9 mouse cellular contexts compared by ENCODE assay signal in the genomic region with DNA sequence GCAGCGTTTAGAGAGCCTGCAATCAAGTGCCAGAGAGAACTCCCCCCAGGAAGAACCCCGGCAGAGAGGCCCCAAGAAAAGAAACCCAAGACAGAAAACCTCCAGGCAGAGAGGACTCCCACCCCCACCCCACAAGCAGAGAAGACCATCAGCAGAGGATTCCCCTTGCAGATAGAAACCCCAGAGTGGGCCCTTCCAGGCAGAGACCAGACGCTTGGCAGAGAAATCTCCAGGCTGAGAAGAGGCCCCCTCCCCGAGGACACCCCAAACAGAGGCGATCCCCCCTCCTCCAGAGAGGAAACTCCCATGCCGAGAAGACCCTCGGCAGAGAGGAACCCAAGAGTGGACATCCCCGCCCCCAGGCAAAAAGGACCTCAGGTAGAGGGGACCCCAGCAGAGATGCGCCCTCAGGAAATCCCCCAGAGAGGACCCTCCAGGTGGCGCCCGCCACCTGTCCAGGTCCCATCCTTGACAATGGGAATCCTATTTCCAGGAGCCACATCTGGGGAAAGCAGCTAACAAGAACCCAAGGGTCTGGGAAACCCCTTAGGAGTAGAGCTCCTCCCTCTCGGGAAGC. TPM values are rescaled to one million over a fixed set of nuclear protein-coding genes. Genes with fewer than 3 reads are reported as not detected.
DNase-seq lines count a peak whose midpoint lies in the region; ATAC-seq and TF ChIP-seq lines count a peak whose summit lies in the region.
"Had no signal": no experiment of that assay in that cellular context is flagged by ENCODE, and none has a peak within 500 bp of the region (broad histone marks: within the 10 kb centered on the region; RNA-seq: fewer than 3 reads in every experiment).

No protein-coding gene starts in this region.

- TF ChIP-seq POLR2A in limb, embryonic 14.5 days (IDR thresholded peaks at IDR 0.05; ENCODE audit: borderline replicate concordance, extremely low read depth, insufficient read depth, insufficient read length) = no peak

- no peaks in the 10 kb centered on the region for H3K9me3 ChIP-seq in lung, postnatal 0 days (ENCODE audit: low read length)
- H3K9me3 ChIP-seq in forebrain, embryonic 10.5 days = no peaks in the 10 kb centered on the region
- no peaks in the 10 kb centered on the region for H3K9me3 ChIP-seq in limb, embryonic 14.5 days (ENCODE audit: control insufficient read depth, low read length)
- H3K9me3 ChIP-seq in stomach, embryonic 16.5 days (replicated peaks; ENCODE audit: control insufficient read depth, low read length) = no peaks in the 10 kb centered on the region

- DNase-seq in lung, postnatal 0 days (ENCODE audit: low spot score) = no peak
- DNase-seq in lung, postnatal 36 days = no peak
- DNase-seq in forebrain, embryonic 10.5 days (ENCODE audit: extremely low spot score, low spot score) = no peak
- no peak for DNase-seq in limb, embryonic 14.5 days (ENCODE audit: low spot score)
- DNase-seq in adrenal gland, adult 2 months = no peak
- no peak for DNase-seq in adrenal gland, postnatal 4 days (ENCODE audit: low spot score in 2 of 2)
- no peak for DNase-seq in layer of hippocampus, adult 18-20 months (ENCODE audit: low spot score in 2 of 2)

- H3K9ac ChIP-seq in lung, postnatal 0 days (replicated peaks; ENCODE audit: low read depth) = no peak overlapping the region
- no peak overlapping the region for H3K9ac ChIP-seq in limb, embryonic 14.5 days (ENCODE audit: low read depth, low read length, severe bottlenecking)
- H3K9ac ChIP-seq in stomach, embryonic 16.5 days (ENCODE audit: low read length) = peak overlapping the region; percentile 57

- no peak for ATAC-seq in lung, postnatal 0 days
- ATAC-seq in limb, embryonic 14.5 days (ENCODE audit: low FRiP score, low read depth) = no peak
- no peak for ATAC-seq in stomach, embryonic 16.5 days (ENCODE audit: insufficient read depth, low FRiP score)

- peaks cover 20% of the 10 kb centered on the region for H3K27me3 ChIP-seq in lung, postnatal 0 days (replicated peaks; ENCODE audit: insufficient read depth, low read length)
- peaks cover 57% of the 10 kb centered on the region for H3K27me3 ChIP-seq in forebrain, embryonic 10.5 days (ENCODE audit: poor library complexity, severe bottlenecking)
- H3K27me3 ChIP-seq in limb, embryonic 14.5 days (ENCODE audit: control insufficient read depth, insufficient read depth, low read length) = peaks cover 28% of the 10 kb centered on the region
- H3K27me3 ChIP-seq in stomach, embryonic 16.5 days (ENCODE audit: control insufficient read depth, insufficient read depth, low read length) = peaks cover 28% of the 10 kb centered on the region; the same call in 1 of the 2 replicates

- H3K4me3 ChIP-seq in lung, postnatal 0 days (ENCODE audit: low read depth, low read length) = peak overlapping the region; percentile 32; the same call in 1 of the 2 replicates
- peak overlapping the region; percentile 66 for H3K4me3 ChIP-seq in forebrain, embryonic 10.5 days
- peak overlapping the region; percentile 47 for H3K4me3 ChIP-seq in limb, embryonic 14.5 days (replicated peaks; ENCODE audit: low read length)
- peak overlapping the region; percentile 57 for H3K4me3 ChIP-seq in stomach, embryonic 16.5 days (replicated peaks; ENCODE audit: low read length)

- H3K4me2 ChIP-seq in lung, postnatal 0 days (replicated peaks; ENCODE audit: low read depth, low read length) = peak overlapping the region; percentile 57
- peak overlapping the region; percentile 88 for H3K4me2 ChIP-seq in limb, embryonic 14.5 days (replicated peaks; ENCODE audit: low read depth, low read length, severe bottlenecking)
- peak overlapping the region; percentile 92 for H3K4me2 ChIP-seq in stomach, embryonic 16.5 days (ENCODE audit: low read depth, low read length)

- no peaks in the 10 kb centered on the region for H3K4me1 ChIP-seq in lung, postnatal 0 days (ENCODE audit: insufficient read depth, low read depth, low read length)
- peaks cover 16% of the 10 kb centered on the region for H3K4me1 ChIP-seq in forebrain, embryonic 10.5 days
- no peaks in the 10 kb centered on the region for H3K4me1 ChIP-seq in limb, embryonic 14.5 days (ENCODE audit: control insufficient read depth, insufficient read depth, low read length)
- H3K4me1 ChIP-seq in stomach, embryonic 16.5 days (ENCODE audit: control insufficient read depth, insufficient read depth, low read length) = peaks cover 5% of the 10 kb centered on the region; the same call in 1 of the 2 replicates

- no peak overlapping the region for H3K27ac ChIP-seq in lung, postnatal 0 days (ENCODE audit: low read length)
- H3K27ac ChIP-seq in forebrain, embryonic 10.5 days = peak overlapping the region; percentile 69; the same call in 1 of the 2 replicates
- H3K27ac ChIP-seq in limb, embryonic 14.5 days (replicated peaks; ENCODE audit: low read depth, low read length) = no peak overlapping the region
- no peak overlapping the region for H3K27ac ChIP-seq in stomach, embryonic 16.5 days (ENCODE audit: low read length)

- TF ChIP-seq CTCF in lung, postnatal 0 days (IDR thresholded peaks at IDR 0.05) = no peak

- no peaks in the 10 kb centered on the region for H3K36me3 ChIP-seq in lung, postnatal 0 days (ENCODE audit: insufficient read depth, low read length)
- no peaks in the 10 kb centered on the region for H3K36me3 ChIP-seq in forebrain, embryonic 10.5 days (replicated peaks)
- H3K36me3 ChIP-seq in limb, embryonic 14.5 days (ENCODE audit: control insufficient read depth, insufficient read depth, low read length) = no peaks in the 10 kb centered on the region
- no peaks in the 10 kb centered on the region for H3K36me3 ChIP-seq in stomach, embryonic 16.5 days (ENCODE audit: control insufficient read depth, insufficient read depth, low read length)

- no peak for TF ChIP-seq EP300 in lung, postnatal 0 days (IDR thresholded peaks at IDR 0.05)

- WGBS in lung, postnatal 0 days = 17% methylated on average over 11 of the region's 12 CpGs
- WGBS in forebrain, embryonic 10.5 days = 13% methylated on average over 12 of the region's 12 CpGs
- WGBS in limb, embryonic 14.5 days = 10% methylated on average over 12 of the region's 12 CpGs
- WGBS in stomach, embryonic 16.5 days = 7% methylated on average over 12 of the region's 12 CpGs

RNA-seq across cellular contexts. Expression of gene Sult4a1, which starts 0.5 kb away (rescaled TPM):
- 0.17 and 0.24 TPM in 2 replicates for polyA plus RNA-seq in lung, postnatal 0 days (2015; fragmentation: Nextera tagmentation; extraction: Ambion mirVana)
- polyA plus RNA-seq in forebrain, embryonic 10.5 days (2016; fragmentation: Nextera tagmentation; extraction: Ambion mirVana) = 9.3 and 10.6 TPM in 2 replicates
- 3.1 and 3.6 TPM in 2 replicates for polyA plus RNA-seq in limb, embryonic 14.5 days (2012; rRNA removed)
- polyA plus RNA-seq in limb, embryonic 14.5 days (2014; fragmentation: Nextera tagmentation; extraction: Ambion mirVana) = 0.81 and 1.2 TPM in 2 replicates
- polyA plus RNA-seq in stomach, embryonic 16.5 days (2015; fragmentation: Nextera tagmentation; extraction: Ambion mirVana) = 4.0 and 5.2 TPM in 2 replicates
- 1 to 10 TPM; 4.6 to 5.2 TPM for total RNA-seq in adrenal gland, adult 2 months (2021)
- 4.5 and 6.6 TPM in 2 replicates for polyA plus RNA-seq in adrenal gland, adult 2 months (2012; rRNA removed)
- 1 to 10 TPM; 6.0 to 10.0 TPM for total RNA-seq in adrenal gland, postnatal 4 days (2021)
- total RNA-seq in layer of hippocampus, adult 18-20 months (2021) = 100 to 1,000 TPM; 350 to 353 TPM

RNA-seq across cellular contexts. Expression of gene Pnpla5, which starts 17.0 kb away (rescaled TPM):
- polyA plus RNA-seq in lung, postnatal 0 days (2015; fragmentation: Nextera tagmentation; extraction: Ambion mirVana) = not detected in 2 replicates
- not detected in 2 replicates for polyA plus RNA-seq in forebrain, embryonic 10.5 days (2016; fragmentation: Nextera tagmentation; extraction: Ambion mirVana)
- not detected in 2 replicates for polyA plus RNA-seq in limb, embryonic 14.5 days (2012; rRNA removed)
- polyA plus RNA-seq in limb, embryonic 14.5 days (2014; fragmentation: Nextera tagmentation; extraction: Ambion mirVana) = not detected in 2 replicates
- not detected in 2 replicates for polyA plus RNA-seq in stomach, embryonic 16.5 days (2015; fragmentation: Nextera tagmentation; extraction: Ambion mirVana)
- under 1 TPM in 1 of 2 experiments, not detected in 1; 0.12 TPM for total RNA-seq in adrenal gland, adult 2 months (2021)
- 0.06 and 0.19 TPM in 2 replicates for polyA plus RNA-seq in adrenal gland, adult 2 months (2012; rRNA removed)
- total RNA-seq in adrenal gland, postnatal 4 days (2021) = not detected
- not detected for total RNA-seq in layer of hippocampus, adult 18-20 months (2021)
- polyA plus RNA-seq: urinary bladder, adult 2 months had no signal

RNA-seq across cellular contexts. Expression of gene Efcab6, which starts 40.8 kb away (rescaled TPM):
- polyA plus RNA-seq in lung, postnatal 0 days (2015; fragmentation: Nextera tagmentation; extraction: Ambion mirVana) = 0.63 and 0.84 TPM in 2 replicates
- 0.19 and 0.23 TPM in 2 replicates for polyA plus RNA-seq in forebrain, embryonic 10.5 days (2016; fragmentation: Nextera tagmentation; extraction: Ambion mirVana)
- 0.10 and 0.25 TPM in 2 replicates for polyA plus RNA-seq in limb, embryonic 14.5 days (2012; rRNA removed)
- polyA plus RNA-seq in limb, embryonic 14.5 days (2014; fragmentation: Nextera tagmentation; extraction: Ambion mirVana) = 0.18 and 0.52 TPM in 2 replicates
- polyA plus RNA-seq in stomach, embryonic 16.5 days (2015; fragmentation: Nextera tagmentation; extraction: Ambion mirVana) = 0.21 and 0.70 TPM in 2 replicates
- total RNA-seq in adrenal gland, adult 2 months (2021) = under 1 TPM in 1 of 2 experiments, not detected in 1; 0.21 TPM
- not detected in 2 replicates for polyA plus RNA-seq in adrenal gland, adult 2 months (2012; rRNA removed)
- under 1 TPM in 1 of 2 experiments, not detected in 1; 0.34 TPM for total RNA-seq in adrenal gland, postnatal 4 days (2021)
- 1 to 10 TPM; 6.3 to 7.6 TPM for total RNA-seq in layer of hippocampus, adult 18-20 months (2021)
